Mouse (Mus musculus) olfactory bulb, adult 2 months (tissue): ENCODE results near the gene Kcnmb3.

Source experiments
- CTCF ChIP-seq: fragments of 200-500 bp; IDR thresholded peaks from 2 replicates; pipeline ENCODE4 v1.5.1; 2012; ENCODE audit warnings: low read depth, mild to moderate bottlenecking, low read length, moderate library complexity; ENCODE audit not compliant: insufficient read depth
- POLR2A ChIP-seq: fragments of 200-500 bp; IDR thresholded peaks from 2 replicates; pipeline ENCODE4 v1.6.1; 2012; ENCODE audit warnings: mild to moderate bottlenecking, low read depth, low read length, moderate library complexity; ENCODE audit not compliant: insufficient read depth

- TF ChIP-seq POLR2A (no peak), CTCF (no peak)
Measured at GRCm38 (mm10) chr3:32428361-32428760, 63.7 kb downstream of the Kcnmb3 start.
